Mouse (Mus musculus) ovary, postnatal 10 days (tissue): Measurements from ENCODE around the gene Blm.

ENCODE experiments used
- DNase-seq: peaks from one replicate; pipeline ENCODE4 v3.0.0; 2022; ENCODE audit warnings: low spot score

Gene Blm

GRCm38 (mm10) chr7:80405188-80405695 lies 129.7 kb downstream of the Blm start, which contains the start of gene Furin:
TSS of gene Furin (minus strand) at chr7:80405436.
- no peak for DNase-seq
